Mouse (Mus musculus): ENCODE data around the gene Cep112. TPM values are rescaled to one million over a fixed set of nuclear protein-coding genes. Genes with fewer than 3 reads are reported as not detected.
"Not testable (repeated sequence)": the region's sequence is repeated elsewhere in the genome, so short reads cannot be mapped to it uniquely, and the experiment has no call there.

Gene Cep112
- polyA plus RNA-seq, 1 experiment from 2014 or later: 12.2 TPM

DNA sequence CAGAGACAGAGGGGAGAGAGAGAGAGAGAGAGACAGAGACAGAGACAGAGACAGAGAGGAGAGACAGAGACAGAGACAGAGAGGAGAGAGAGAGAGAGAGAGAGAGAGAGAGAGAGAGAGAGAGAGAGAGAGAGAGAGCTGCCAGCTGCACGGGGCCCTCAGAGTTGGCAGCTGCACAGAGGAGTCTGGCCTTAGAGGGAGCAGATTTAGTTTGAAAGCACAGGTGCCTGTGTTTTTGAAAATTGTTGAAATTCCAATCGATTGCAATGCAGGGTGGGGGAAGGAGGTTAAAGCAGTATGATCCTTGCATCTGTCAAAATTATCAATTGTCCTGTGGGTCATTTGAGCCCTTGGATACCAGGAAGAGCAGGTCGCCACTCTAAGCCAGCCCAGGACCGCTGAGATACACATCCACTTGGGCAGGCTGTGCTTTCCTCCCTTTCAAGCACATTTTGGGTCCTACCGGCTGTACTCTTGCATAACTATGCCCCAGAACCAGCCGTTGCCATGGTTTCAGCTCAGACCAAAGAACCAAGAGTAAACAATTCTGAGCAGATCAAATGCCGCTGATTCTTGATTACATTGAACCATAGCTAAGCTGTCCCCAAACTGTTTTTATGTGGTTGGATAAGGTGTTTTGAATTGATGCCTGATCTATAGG lies 432.8 kb downstream of the Cep112 start:
- 44% methylated on average over 7 of the region's 7 CpGs for WGBS
- Histone ChIP-seq H3K27ac (replicated peaks; ENCODE audit: low read depth, low read length) (no peak overlapping the region), H3K27me3 (ENCODE audit: control insufficient read depth, insufficient read depth, low read length) (no peaks in the 10 kb centered on the region), H3K4me3 (ENCODE audit: low read depth, low read length) (no peak overlapping the region), H3K9me3 (replicated peaks; ENCODE audit: control insufficient read depth, low read length) (no peaks in the 10 kb centered on the region), H3K36me3 (replicated peaks; ENCODE audit: control insufficient read depth, insufficient read depth, low read depth, low read length) (no peaks in the 10 kb centered on the region), H3K9ac (replicated peaks; ENCODE audit: low read length) (no peak overlapping the region), H3K4me1 (ENCODE audit: control insufficient read depth, insufficient read depth, low read length) (peaks cover 2% of the 10 kb centered on the region; the same call in 1 of the 2 replicates), H3K4me2 (ENCODE audit: low read depth, low read length) (no peak overlapping the region)
- peak; percentile 56 for DNase-seq (ENCODE audit: low spot score)
- 0 out of 2 replicates have a peak, but pooled peaks have one; percentile 44 for ATAC-seq (replicated peaks; ENCODE audit: insufficient number of reproducible peaks, low FRiP score, low TSS enrichment, low read depth)

DNA sequence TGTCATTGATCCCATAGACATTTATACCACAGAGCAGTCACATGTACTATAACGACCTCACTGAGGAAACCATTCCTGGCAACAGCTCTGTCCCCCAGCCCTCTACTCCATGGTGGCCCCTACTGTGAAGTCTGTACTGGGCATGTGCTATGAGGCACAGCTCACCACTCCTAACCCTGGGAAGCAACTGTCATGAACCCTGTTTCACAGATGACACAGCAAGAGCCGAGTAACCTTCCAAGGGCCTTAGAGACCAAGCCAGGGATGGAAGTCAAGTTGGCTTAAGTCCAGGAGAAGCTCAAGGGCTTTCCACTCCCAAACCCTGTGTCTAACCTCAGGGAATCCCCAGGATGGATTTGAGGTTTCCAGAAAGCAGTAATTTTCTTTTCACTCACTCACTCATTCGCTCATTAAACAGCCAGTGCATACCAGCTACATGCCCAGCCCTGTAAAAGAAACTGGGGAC lies 433.4 kb downstream of the Cep112 start:
- Histone ChIP-seq H3K36me3 (replicated peaks; ENCODE audit: control insufficient read depth, insufficient read depth, low read depth, low read length) (no peaks in the 10 kb centered on the region), H3K27ac (replicated peaks; ENCODE audit: low read depth, low read length) (no peak overlapping the region), H3K4me2 (ENCODE audit: low read depth, low read length) (no peak overlapping the region), H3K9ac (replicated peaks; ENCODE audit: low read length) (no peak overlapping the region), H3K4me1 (ENCODE audit: control insufficient read depth, insufficient read depth, low read length) (peaks cover 2% of the 10 kb centered on the region; the same call in 1 of the 2 replicates), H3K4me3 (ENCODE audit: low read depth, low read length) (no peak overlapping the region), H3K9me3 (replicated peaks; ENCODE audit: control insufficient read depth, low read length) (no peaks in the 10 kb centered on the region), H3K27me3 (ENCODE audit: control insufficient read depth, insufficient read depth, low read length) (no peaks in the 10 kb centered on the region)
- WGBS: 73% methylated on average over 3 of the region's 3 CpGs
- DNase-seq (ENCODE audit: low spot score): no peak
- ATAC-seq (replicated peaks; ENCODE audit: insufficient number of reproducible peaks, low FRiP score, low TSS enrichment, low read depth): no peak

DNA sequence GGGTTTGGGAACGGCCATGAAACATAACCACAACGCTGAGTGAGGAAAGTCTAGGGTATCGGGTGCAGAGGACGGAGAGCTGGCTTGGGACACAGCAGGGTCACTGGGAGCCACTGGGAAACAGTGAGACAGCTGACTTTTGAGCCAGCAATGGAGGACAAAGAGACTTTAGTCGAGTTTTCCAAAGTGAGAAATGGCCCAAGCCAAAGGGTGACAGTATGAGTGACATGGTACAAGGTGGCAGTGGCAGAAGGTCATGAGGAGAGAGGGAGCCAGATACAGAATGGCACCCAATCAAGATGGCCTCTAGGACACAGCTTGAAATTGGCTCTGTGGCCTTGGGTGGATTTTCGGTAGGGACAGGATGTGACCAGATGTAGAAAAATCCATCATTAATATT lies 433.9 kb downstream of the Cep112 start:
- 86% methylated on average over 6 of the region's 6 CpGs for WGBS
- no peak for DNase-seq (ENCODE audit: low spot score)

DNA sequence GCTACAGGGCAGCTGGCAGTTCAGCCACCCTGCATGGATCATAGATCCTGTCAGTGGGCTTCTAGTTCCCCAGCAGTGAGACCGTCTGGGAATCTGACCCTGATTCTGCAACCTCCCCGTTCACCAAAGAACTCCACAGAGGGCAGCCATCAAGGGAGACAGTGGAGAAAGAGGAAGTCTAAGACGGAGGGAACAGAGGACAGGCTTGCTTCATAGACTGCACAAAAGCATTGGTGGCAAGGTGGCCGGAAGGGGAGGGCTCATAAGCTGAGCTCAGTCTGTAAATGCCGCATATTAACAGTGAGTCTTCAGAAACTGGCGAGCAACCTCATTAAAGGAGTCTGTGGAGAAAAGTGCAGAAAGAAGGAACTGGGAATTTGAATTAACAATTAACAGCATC lies 437.4 kb downstream of the Cep112 start:
- no peak overlapping the region for H3K4me2 ChIP-seq (ENCODE audit: low read depth, low read length)
- no peaks in the 10 kb centered on the region for H3K9me3 ChIP-seq (replicated peaks; ENCODE audit: control insufficient read depth, low read length)
- DNase-seq (ENCODE audit: low spot score) (no peak), ATAC-seq (replicated peaks; ENCODE audit: insufficient number of reproducible peaks, low FRiP score, low TSS enrichment, low read depth) (no peak)
- no peak overlapping the region for H3K9ac ChIP-seq (replicated peaks; ENCODE audit: low read length)
- no peaks in the 10 kb centered on the region for H3K36me3 ChIP-seq (replicated peaks; ENCODE audit: control insufficient read depth, insufficient read depth, low read depth, low read length)
- H3K27me3 ChIP-seq (ENCODE audit: control insufficient read depth, insufficient read depth, low read length): no peaks in the 10 kb centered on the region
- no peak overlapping the region for H3K27ac ChIP-seq (replicated peaks; ENCODE audit: low read depth, low read length)
- H3K4me1 ChIP-seq (ENCODE audit: control insufficient read depth, insufficient read depth, low read length): peaks cover 2% of the 10 kb centered on the region; the same call in 1 of the 2 replicates
- 77% methylated on average over 6 of the region's 6 CpGs for WGBS
- H3K4me3 ChIP-seq (ENCODE audit: low read depth, low read length): no peak overlapping the region

More for the DNA sequence above, 433.9 kb downstream of the Cep112 start:
- H3K4me3 ChIP-seq (ENCODE audit: low read depth, low read length): no peak overlapping the region
- no peak for ATAC-seq (replicated peaks; ENCODE audit: insufficient number of reproducible peaks, low FRiP score, low TSS enrichment, low read depth)
- no peak overlapping the region for H3K4me2 ChIP-seq (ENCODE audit: low read depth, low read length)
- H3K36me3 ChIP-seq (replicated peaks; ENCODE audit: control insufficient read depth, insufficient read depth, low read depth, low read length): no peaks in the 10 kb centered on the region
- peaks cover 2% of the 10 kb centered on the region; the same call in 1 of the 2 replicates for H3K4me1 ChIP-seq (ENCODE audit: control insufficient read depth, insufficient read depth, low read length)
- H3K9ac ChIP-seq (replicated peaks; ENCODE audit: low read length): no peak overlapping the region
- H3K27me3 ChIP-seq (ENCODE audit: control insufficient read depth, insufficient read depth, low read length): no peaks in the 10 kb centered on the region
- no peaks in the 10 kb centered on the region for H3K9me3 ChIP-seq (replicated peaks; ENCODE audit: control insufficient read depth, low read length)
- H3K27ac ChIP-seq (replicated peaks; ENCODE audit: low read depth, low read length): no peak overlapping the region

DNA sequence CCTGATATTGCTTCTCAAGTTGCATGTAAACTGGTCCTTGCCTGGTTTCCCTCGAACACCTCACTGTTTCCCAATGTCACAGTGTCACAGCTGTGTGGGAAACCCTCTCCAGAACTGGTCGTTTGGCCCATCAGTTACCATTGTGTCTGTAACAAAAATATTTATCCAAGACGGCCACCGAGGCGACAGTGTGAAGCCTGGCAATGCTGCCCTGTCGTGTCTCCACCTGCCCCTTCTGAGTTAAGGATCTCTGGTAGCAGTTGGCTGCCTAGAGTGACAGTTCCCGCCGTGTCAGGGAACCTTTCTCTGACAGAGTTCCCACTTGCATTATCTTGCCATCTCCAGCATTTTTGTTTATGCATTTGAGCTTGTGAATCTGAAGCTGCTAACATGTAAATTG lies 440.8 kb downstream of the Cep112 start:
- no peak overlapping the region for H3K9ac ChIP-seq (replicated peaks; ENCODE audit: low read length)
- WGBS: 48% methylated on average over 8 of the region's 8 CpGs
- H3K27me3 ChIP-seq (ENCODE audit: control insufficient read depth, insufficient read depth, low read length): no peaks in the 10 kb centered on the region
- ATAC-seq (replicated peaks; ENCODE audit: insufficient number of reproducible peaks, low FRiP score, low TSS enrichment, low read depth) (no peak), DNase-seq (ENCODE audit: low spot score) (no peak)
- H3K27ac ChIP-seq (replicated peaks; ENCODE audit: low read depth, low read length): no peak overlapping the region
- no peaks in the 10 kb centered on the region for H3K9me3 ChIP-seq (replicated peaks; ENCODE audit: control insufficient read depth, low read length)
- H3K4me2 ChIP-seq (ENCODE audit: low read depth, low read length): no peak overlapping the region
- no peaks in the 10 kb centered on the region for H3K36me3 ChIP-seq (replicated peaks; ENCODE audit: control insufficient read depth, insufficient read depth, low read depth, low read length)
- no peaks in the 10 kb centered on the region for H3K4me1 ChIP-seq (ENCODE audit: control insufficient read depth, insufficient read depth, low read length)
- H3K4me3 ChIP-seq (ENCODE audit: low read depth, low read length): no peak overlapping the region

DNA sequence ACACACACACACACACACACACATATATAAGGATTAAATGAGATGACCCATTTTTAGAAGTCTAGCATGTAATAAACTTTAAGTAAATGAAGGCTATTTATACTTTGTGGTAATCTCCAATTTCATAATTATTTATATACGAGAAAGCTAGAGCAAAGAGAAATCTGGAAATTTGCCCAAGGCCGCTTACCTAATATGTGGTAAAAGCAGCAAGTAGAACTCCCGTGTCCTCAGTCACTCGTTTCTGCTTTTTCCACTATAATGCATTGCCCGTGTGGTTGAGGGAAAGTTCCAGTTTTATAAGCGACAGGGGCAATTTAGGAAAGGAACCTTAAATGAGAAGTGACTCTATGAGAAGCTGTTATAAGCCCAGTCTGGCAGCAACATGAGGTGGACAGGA lies 442.5 kb downstream of the Cep112 start:
- no peaks in the 10 kb centered on the region for H3K36me3 ChIP-seq (replicated peaks; ENCODE audit: control insufficient read depth, insufficient read depth, low read depth, low read length)
- WGBS: 82% methylated on average over 6 of the region's 6 CpGs
- H3K27me3 ChIP-seq (ENCODE audit: control insufficient read depth, insufficient read depth, low read length): no peaks in the 10 kb centered on the region
- H3K9ac ChIP-seq (replicated peaks; ENCODE audit: low read length): no peak overlapping the region
- H3K4me1 ChIP-seq (ENCODE audit: control insufficient read depth, insufficient read depth, low read length): no peaks in the 10 kb centered on the region
- DNase-seq (ENCODE audit: low spot score) (no peak), ATAC-seq (replicated peaks; ENCODE audit: insufficient number of reproducible peaks, low FRiP score, low TSS enrichment, low read depth) (no peak)
- no peak overlapping the region for H3K4me3 ChIP-seq (ENCODE audit: low read depth, low read length)
- H3K4me2 ChIP-seq (ENCODE audit: low read depth, low read length): no peak overlapping the region
- H3K27ac ChIP-seq (replicated peaks; ENCODE audit: low read depth, low read length): no peak overlapping the region
- H3K9me3 ChIP-seq (replicated peaks; ENCODE audit: control insufficient read depth, low read length): no peaks in the 10 kb centered on the region

DNA sequence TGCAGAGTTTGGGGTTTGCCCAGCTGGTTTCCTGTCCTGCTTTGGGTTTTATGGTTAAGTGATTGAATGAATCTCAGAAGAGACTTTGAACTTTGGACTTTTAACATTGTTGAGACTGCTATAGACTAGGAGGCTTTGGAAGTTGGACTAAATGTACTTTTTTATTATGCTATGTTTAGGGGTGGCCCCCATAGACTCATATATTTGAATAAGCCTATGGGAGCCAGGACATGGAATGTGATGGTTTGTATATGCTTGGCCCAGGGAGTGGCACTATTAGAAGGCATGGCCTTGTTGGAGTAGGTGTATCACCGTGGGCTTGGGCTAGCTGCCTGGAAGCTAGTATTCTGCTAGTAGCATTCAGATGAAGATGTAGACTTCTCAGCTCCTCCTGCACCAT lies 446.3 kb downstream of the Cep112 start:
- not testable (repeated sequence) for H3K4me1 ChIP-seq (ENCODE audit: control insufficient read depth, insufficient read depth, low read length); H3K36me3 ChIP-seq (replicated peaks; ENCODE audit: control insufficient read depth, insufficient read depth, low read depth, low read length); ATAC-seq (replicated peaks; ENCODE audit: insufficient number of reproducible peaks, low FRiP score, low TSS enrichment, low read depth); H3K9ac ChIP-seq (replicated peaks; ENCODE audit: low read length); H3K9me3 ChIP-seq (replicated peaks; ENCODE audit: control insufficient read depth, low read length); H3K27me3 ChIP-seq (ENCODE audit: control insufficient read depth, insufficient read depth, low read length); DNase-seq (ENCODE audit: low spot score); H3K4me2 ChIP-seq (ENCODE audit: low read depth, low read length); H3K4me3 ChIP-seq (ENCODE audit: low read depth, low read length); H3K27ac ChIP-seq (replicated peaks; ENCODE audit: low read depth, low read length)
- 86% methylated on average over 1 of the region's 1 CpGs for whole genome bisulfite sequencing

DNA sequence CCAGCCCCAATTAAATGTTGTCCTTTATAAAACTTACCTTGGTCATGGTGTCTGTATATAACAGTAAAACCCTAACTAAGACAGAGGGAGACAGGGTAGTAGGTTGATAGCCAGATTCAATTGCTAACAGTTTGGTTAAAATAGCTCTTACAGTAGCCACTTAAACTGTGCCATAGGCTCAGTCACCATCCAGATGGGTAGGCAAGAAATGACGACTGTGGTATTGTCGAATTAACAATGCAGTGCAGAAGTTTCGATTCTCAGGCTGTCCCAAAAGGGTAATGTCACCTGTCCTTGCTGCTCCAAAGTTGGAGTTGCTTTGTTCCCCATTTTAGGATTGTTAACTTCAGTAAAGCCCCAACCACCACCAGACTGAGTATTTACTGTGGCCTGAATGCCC lies 446.8 kb downstream of the Cep112 start:
- 85% methylated on average over 3 of the region's 3 CpGs for WGBS
- ATAC-seq (replicated peaks; ENCODE audit: insufficient number of reproducible peaks, low FRiP score, low TSS enrichment, low read depth): no peak

More for the DNA sequence above, 446.8 kb downstream of the Cep112 start:
- Histone ChIP-seq H3K4me2 (ENCODE audit: low read depth, low read length) (no peak overlapping the region), H3K4me3 (ENCODE audit: low read depth, low read length) (no peak overlapping the region), H3K9me3 (replicated peaks; ENCODE audit: control insufficient read depth, low read length) (no peaks in the 10 kb centered on the region), H3K9ac (replicated peaks; ENCODE audit: low read length) (no peak overlapping the region), H3K4me1 (ENCODE audit: control insufficient read depth, insufficient read depth, low read length) (no peaks in the 10 kb centered on the region), H3K27ac (replicated peaks; ENCODE audit: low read depth, low read length) (no peak overlapping the region), H3K36me3 (replicated peaks; ENCODE audit: control insufficient read depth, insufficient read depth, low read depth, low read length) (no peaks in the 10 kb centered on the region), H3K27me3 (ENCODE audit: control insufficient read depth, insufficient read depth, low read length) (no peaks in the 10 kb centered on the region)
- DNase-seq (ENCODE audit: low spot score): no peak
